Mouse (Mus musculus): Measurements from ENCODE around the gene Defb48. TPM values are rescaled to one million over a fixed set of nuclear protein-coding genes. Genes with fewer than 3 reads are reported as not detected.

Defb48 gene
- total RNA-seq, 1 experiment, result not detected

DNA sequence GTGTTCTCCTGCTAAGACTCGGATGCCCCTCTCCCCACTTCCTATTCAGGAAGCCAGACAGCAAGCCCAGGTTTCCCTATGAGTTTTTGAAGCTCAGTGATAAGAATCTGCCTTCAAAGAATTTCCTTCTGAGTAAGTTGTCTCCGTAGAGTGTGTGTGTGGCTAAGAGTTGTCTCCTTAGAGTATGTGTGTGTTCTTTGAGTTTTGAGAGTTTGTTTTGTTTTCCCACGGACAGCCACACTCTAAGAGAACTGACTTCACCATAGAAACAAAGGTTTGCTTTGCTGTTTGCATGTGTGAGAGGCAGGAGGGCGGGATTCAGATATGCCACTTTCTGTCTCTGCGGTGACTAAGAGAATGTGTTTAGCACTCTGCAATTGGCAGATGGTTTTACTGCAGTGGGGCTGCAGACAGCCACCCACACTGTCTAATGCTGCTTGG is 56.2 kb downstream of the Defb48 start:
- Histone ChIP-seq H3K4me3 (ENCODE audit: insufficient read depth in 1 of 2, low read depth in 1 of 2, low read length in 2 of 2, poor library complexity in 1 of 2, severe bottlenecking in 1 of 2) (no peak overlapping the region), H3K4me1 (ENCODE audit: control insufficient read depth in 2 of 2, insufficient read depth in 2 of 2, low read length in 2 of 2, poor library complexity in 1 of 2) (no peaks in the 10 kb centered on the region), H3K27ac (ENCODE audit: insufficient read depth, low read depth, low read length, poor library complexity, severe bottlenecking) (no peak overlapping the region), H3K36me3 (ENCODE audit: control insufficient read depth, insufficient read depth, low read length, poor library complexity, severe bottlenecking) (no peaks in the 10 kb centered on the region), H3K9me3 (ENCODE audit: control insufficient read depth, insufficient read depth, low read depth, low read length) (no peaks in the 10 kb centered on the region), H3K9ac (ENCODE audit: insufficient read depth, low read depth, low read length, poor library complexity, severe bottlenecking) (no peak overlapping the region)
- no peak for DNase-seq (ENCODE audit: low read depth, low spot score)
- in situ Hi-C loops (cut with MboI; ENCODE audit: low sequenced_read_pairs in 2 of 2, unreplicated experiment in 2 of 2), result loop anchor here in 1 of 2 experiments (25.0 kb wide), 1 partner anchor 441 kb away; no protein-coding TSS in a partner anchor
- no peak for TF ChIP-seq ZNF384 (IDR thresholded peaks at IDR 0.05; ENCODE audit: low read depth, low read length)
- TF ChIP-seq HCFC1 (IDR thresholded peaks at IDR 0.05; ENCODE audit: borderline replicate concordance, insufficient read depth, low read length), result no peak

Other genes with a start within 250 kb of the Defb48 start
- 38.4 and 47.6 TPM in 2 replicates for gene Ints6, start 223.3 kb downstream of the Defb48 start, total RNA-seq (2012; rRNA removed)
- 7.0 and 11.9 TPM in 2 replicates for gene Wdfy2, start 146.8 kb downstream of the Defb48 start, total RNA-seq (2012; rRNA removed)
- gene Defb47, start 13.6 kb upstream of the Defb48 start, total RNA-seq (2012; rRNA removed), result not detected in 2 replicates
- not detected in 2 replicates for gene Defb43, start 27.3 kb upstream of the Defb48 start, total RNA-seq (2012; rRNA removed)
- gene Defb42, start 62.5 kb upstream of the Defb48 start, total RNA-seq (2012; rRNA removed), result 1.5 and 3.1 TPM in 2 replicates
- 0.76 and 1.1 TPM in 2 replicates for gene Defb30, start 65.5 kb upstream of the Defb48 start, total RNA-seq (2012; rRNA removed)

All from ES-E14 (cell line).